Mouse (Mus musculus): ENCODE results near the gene Pabpn1l.

The Pabpn1l gene

DNA sequence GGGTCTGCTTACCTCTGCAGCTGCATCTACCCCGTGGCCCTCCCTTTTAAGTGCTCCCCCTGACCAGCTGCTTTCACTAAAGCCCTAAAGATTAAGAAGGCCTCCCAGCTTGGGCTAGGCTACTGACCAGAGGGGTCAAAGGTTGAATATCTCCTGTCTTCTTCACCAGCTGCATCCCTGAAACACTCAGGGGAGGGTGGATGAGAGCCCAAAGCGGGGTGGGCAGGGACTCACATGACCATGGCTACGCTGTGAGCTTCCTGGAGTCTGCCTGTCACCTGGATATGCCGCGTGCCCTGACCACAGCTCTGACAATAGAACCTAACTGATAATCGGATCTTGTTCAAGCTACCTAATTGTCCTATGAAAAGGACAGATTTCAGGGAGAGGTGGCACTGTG, at the start of gene Pabpn1l:
TSS of gene Pabpn1l (minus strand) at position 13 of the 400 bp plus-strand sequence.
- in situ Hi-C loops (cut with MboI; ENCODE audit: low sequenced_read_pairs), result loop anchor here (5.0 kb wide), 1 partner anchor 195 kb away; no protein-coding TSS in a partner anchor

DNA sequence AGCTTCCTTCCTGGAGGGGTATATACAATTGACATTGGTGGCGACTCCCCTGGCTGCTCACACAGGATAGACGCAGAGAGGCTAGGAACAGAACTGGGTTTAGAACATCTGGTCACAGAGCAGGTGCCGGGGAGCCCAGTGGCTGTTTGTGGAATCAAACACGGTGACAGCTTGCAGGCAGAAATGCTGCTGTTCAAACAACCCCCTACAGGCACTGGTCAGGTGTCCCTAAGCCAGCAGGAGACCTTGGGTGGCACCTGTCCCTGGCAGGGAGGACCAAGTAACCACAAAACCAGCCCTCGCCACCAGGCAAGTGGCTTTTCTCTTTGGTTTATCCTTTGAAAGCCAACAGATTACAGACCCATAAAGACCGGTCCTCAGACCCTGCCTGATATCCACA, 49.4 kb upstream of the Pabpn1l start:
- in situ Hi-C loops (cut with MboI; ENCODE audit: low sequenced_read_pairs), result no loop called here

DNA sequence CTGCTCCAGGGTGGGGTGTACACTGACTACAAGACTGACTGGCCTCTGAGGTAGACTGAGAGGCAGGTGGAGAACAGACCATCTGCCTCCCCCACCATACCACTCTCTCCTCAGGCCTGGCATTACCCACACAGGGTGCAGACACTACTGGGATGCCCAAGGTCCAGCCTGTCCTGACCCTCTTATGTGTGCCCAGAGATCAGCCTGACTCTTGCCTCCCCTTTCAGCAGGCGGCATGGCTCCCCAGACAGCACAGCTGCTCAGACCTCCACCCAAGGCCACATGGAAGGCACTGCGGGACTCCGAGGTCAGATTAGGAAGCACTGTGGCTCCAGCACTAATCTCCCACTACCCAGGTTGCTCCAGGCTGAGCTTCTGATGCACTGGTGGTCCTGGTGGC, 48.2 kb upstream of the Pabpn1l start:
- in situ Hi-C loops (cut with MboI; ENCODE audit: low sequenced_read_pairs), result no loop called here

DNA sequence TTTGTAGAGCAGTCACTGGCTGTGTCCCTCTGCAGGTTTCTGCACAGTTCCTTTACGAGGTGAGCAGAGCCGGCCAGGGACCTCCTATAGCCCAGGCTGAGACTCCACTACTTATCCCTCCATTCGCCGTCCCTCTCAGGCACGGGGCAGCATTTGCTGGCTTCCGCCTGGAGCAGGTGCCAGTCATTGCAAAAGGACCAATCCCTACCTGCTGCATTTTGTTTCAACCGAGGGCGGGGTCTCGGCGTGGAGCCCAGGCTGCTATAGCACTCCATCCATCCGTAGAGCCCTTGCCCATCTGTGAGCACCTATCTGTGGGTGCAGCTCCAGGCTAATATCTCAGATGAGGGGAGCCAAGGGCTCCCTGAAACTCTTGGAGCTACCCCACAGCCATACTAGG, 47.5 kb upstream of the Pabpn1l start:
- in situ Hi-C loops (cut with MboI; ENCODE audit: low sequenced_read_pairs), result no loop called here

DNA sequence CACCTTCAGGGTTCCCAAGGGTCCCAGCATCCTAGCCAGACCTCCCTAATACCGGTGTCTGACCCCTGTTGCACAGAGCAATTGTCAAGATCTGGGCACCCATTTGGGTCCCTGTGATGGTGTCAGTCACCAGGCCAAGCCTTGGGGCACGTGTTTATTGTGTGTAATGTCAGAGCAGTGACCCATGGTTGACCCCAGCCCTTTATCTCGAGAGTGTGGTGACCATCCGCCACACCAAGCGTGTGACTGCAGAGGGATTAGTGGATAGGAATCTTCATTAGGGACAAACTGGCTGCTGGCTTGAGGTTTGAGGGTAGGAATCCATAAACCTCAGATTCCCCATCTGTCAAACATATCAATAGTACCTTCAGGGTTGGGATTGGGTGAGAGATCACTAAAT, 46.8 kb upstream of the Pabpn1l start:
- in situ Hi-C loops (cut with MboI; ENCODE audit: low sequenced_read_pairs), result no loop called here

DNA sequence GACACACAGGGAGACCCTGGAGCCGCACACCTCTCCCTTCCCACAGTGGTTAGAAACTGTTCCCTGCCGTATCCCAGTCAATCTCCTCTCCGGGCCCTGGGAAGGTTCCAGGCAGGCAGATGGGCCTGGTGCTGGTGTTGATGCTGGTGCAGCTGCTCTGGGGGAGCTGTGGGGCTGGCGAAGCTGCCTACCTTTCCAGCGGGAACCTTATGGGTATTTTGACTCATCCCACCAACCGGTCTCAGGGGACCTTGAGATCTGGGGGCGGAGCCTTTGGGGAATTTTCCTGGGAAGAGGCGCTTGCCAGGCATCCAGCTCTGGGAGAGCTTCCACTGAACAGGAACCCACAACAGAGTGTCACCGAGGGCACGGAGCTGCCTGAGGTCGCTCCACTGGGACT, 45.3 kb upstream of the Pabpn1l start:
- in situ Hi-C loops (cut with MboI; ENCODE audit: low sequenced_read_pairs), result no loop called here

DNA sequence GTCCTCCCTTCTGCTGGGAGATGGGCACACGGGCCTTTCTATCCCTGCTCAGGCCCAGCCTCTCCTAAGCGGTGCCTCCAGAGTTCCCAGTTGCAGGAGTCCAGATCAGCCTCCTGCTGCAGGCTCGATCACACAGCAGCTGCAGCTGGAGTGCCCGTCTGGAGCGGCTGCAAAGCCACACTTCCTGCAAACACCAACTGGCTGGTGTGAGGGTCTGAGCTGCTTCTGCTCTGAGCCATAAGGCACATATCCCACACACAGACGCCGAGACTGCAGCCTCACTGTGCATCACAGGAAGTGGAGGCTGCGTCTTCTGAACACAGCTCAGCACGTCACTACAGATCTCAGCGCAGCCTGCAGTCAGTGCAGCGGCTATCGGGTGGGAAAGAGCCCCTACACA, 44.3 kb upstream of the Pabpn1l start:
- in situ Hi-C loops (cut with MboI; ENCODE audit: low sequenced_read_pairs), result no loop called here

DNA sequence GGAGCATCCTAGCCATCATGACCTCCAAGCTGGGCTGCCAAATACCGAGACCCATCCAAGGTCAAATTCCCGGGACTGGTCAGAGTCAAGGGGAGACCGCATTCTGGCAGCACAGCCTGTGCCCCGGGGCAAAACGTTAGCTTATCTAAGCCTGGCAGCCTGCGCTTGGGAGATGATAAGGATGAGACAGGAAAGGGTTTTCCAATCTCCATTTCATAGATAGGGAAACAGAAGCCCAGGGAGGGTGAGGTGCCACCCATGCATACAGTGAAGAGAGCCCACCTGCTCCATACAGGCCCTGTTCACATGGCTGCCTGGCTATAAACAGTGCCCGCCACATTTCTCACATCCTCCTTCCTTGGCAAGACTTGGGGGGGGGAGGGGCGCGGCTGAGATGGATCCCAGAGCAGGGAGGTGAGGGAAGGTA, 43.8 kb upstream of the Pabpn1l start:
- in situ Hi-C loops (cut with MboI; ENCODE audit: low sequenced_read_pairs), result no loop called here

DNA sequence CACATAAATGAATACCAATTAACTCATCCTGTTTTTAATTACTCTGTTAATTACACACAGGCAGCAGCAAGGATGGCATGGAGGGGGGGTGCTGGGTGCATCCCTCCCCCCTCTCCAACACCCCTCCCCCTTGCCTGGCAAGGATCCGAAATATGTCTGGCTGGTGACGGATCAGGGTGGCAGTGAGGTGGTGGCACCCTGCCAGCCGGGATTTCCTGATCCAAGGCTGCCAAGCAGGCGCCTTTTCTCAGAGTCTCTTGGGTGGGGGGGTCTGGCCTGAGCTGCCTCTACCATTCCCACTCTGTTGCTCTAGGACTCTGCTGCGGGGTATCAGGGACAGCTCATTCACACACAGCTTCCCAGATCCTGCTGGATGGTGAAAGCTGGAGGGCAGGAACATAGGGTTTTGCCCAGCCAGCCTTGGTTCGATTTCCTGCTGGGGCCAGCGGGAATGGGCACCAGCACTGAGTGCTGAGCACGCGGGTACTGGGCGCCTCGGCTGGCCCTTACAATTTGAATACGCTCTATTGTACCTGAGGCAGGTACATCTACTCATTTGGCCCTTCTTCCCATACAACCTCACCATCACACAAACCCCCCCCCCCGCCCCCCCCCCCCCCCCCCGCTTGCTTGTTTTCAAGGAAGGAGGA, 43.3 kb upstream of the Pabpn1l start:
- in situ Hi-C loops (cut with MboI; ENCODE audit: low sequenced_read_pairs), result no loop called here

DNA sequence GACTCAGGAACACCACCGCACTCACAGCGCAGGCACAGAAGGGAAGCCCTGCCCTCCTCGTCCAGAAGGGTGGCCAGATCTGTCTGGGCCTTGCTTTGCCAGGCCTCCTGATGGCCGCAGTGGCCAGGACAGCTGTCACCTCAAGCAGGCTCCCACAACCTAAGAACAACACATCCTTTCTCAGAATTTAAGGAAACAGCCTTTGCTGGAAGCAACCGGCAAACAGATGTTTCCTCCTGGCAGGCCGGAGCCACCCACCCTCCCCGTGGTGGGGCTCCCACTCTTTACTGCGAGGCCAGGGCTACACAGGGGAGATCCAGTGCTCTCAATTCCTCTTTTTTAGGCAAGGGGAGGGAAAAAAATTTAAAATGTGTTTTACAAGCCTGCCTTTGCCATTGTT, 42.7 kb upstream of the Pabpn1l start:
- in situ Hi-C loops (cut with MboI; ENCODE audit: low sequenced_read_pairs), result no loop called here

DNA sequence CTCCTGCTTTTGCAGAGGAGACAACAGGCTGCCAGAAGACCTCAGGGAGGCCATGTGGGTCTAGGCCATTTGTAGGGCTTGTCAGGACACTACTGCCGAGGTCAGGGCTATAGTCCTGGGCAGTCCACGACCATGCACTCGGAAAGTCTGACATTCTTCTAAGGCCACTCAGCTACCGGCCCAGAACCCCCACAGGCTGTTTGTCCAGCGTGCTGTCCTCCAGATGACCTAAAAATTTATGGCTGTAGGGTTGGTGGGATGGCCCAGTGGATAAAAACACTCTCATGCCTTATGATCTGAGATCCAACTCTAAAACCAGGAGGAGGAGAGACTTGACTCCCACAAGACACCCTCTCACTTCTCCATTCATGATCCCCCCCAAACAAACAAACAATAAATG, 41.1 kb upstream of the Pabpn1l start:
- in situ Hi-C loops (cut with MboI; ENCODE audit: low sequenced_read_pairs), result no loop called here

DNA sequence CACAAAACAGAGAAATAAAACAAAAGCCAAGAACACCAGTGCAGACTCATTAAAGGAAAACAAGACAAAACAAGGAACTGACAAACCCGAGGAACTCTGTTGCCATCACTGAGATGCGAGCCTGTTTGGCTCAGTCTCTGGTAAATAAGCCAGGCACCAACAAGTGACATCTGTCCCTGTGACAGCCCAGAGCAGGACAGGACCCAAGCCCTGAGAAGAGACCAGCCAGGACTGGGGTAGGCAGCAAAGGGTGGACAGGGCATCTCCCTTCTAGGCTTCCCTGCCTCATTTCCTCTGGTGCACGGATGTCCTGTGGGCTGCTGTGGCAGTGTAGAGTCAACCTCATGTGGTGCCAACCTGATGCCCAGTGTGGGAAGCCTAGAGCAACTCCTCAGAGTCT, 40.6 kb upstream of the Pabpn1l start:
- in situ Hi-C loops (cut with MboI; ENCODE audit: low sequenced_read_pairs), result no loop called here

DNA sequence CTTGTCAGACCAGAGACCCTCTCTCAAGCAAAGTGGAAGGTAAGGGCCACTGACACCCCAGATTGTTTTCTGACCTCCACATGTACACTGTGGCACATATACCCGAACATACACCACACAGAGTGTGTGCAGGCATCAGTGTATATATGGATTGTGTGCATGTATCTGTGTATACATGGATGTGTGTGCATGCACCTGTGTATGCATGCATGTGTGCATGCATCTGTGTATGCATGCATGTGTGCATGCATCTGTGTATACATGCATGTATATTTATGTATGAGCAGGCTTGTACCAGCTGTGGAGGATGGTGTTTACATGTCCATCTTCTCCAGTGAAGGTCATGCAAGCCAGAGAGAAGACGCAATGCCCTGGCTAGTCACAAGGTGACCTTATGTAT, 39.4 kb upstream of the Pabpn1l start:
- in situ Hi-C loops (cut with MboI; ENCODE audit: low sequenced_read_pairs), result no loop called here

DNA sequence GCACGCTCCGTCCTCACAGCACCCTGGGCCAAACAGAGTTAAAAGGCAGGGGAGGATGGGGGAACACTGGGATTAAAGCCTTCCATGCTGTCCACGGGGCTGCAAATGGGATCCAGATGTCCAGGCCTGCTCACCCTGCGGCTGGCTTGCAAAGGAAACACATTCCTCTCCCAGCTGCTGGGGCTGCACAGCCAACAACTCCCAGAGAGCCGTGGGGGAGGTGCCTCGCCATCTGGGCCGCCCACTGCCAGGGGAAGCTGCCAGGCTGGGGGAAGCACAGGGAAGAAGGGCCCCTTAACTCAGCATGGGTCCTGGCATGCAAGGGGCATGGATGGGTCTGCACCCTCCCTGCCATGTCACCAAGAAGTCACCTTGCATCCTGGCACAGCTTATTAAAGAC, 38.6 kb upstream of the Pabpn1l start:
- in situ Hi-C loops (cut with MboI; ENCODE audit: low sequenced_read_pairs), result no loop called here

DNA sequence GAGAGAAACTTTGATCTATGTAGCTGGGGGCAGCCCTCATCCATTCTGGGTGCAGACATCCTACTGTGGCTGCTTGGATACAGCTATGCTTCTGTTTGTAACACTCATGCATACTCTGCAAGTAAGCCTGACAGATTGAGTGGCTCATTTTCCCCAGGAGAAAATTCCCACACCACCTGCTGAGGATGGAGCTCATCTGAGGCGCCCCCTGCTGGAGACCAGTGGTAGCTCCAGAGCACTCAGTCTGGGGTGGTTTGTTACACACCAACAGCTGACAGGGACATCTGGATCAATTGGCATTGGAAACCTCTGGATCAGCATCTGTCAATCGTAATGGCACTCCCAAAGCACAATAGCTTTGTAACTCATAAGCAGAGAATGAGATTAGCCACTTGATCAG, 37.5 kb upstream of the Pabpn1l start:
- in situ Hi-C loops (cut with MboI; ENCODE audit: low sequenced_read_pairs), result no loop called here

DNA sequence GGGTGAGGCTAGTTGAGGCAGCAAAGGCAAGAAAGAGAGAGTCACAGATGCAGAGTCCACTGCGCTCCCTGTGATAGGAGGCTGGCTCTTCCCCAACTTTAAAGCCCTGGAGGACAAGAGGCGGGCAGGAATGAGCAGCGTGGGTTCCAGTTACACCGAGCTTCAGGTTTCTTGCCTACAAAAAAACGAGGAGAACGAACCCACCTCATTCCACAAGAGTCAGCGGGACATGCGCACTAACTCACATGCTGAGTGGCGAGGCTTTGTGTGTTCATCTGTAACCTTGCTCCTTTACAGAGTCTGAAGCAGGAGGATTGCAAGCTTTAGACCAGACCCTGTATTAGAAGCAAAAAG, 36.2 kb upstream of the Pabpn1l start:
- in situ Hi-C loops (cut with MboI; ENCODE audit: low sequenced_read_pairs), result no loop called here

DNA sequence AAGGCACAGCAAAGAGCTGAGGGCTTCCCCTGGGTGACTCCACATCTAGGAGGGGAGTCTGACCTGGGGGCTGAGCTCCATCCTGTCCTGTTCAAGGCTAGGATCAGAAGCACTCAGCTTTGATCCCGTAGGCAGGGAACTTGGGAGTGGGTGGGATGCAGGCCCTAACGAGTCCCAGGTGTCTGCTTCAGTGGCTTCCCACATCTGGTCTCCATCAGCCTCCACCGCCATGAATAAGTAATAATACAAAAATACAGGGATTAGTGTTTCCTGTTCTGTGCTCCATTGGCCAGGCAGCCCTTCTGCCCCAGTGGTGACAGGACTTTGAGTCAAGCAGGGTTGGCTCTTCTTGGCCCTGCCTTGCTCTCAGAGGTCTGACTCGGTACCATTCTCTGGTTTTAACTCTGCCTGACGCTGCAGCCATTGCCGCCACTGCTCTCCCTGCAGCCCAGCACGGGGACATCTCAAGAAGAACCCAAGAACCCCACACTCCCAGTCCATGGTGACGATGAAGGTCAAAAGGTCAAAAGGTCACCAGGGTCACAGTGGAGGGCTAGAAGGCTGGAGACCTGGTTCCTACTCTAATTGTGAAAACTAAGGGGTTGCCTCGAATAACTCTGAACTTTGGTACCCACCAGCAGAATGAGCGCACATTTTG, 35.7 kb upstream of the Pabpn1l start:
- in situ Hi-C loops (cut with MboI; ENCODE audit: low sequenced_read_pairs), result no loop called here

DNA sequence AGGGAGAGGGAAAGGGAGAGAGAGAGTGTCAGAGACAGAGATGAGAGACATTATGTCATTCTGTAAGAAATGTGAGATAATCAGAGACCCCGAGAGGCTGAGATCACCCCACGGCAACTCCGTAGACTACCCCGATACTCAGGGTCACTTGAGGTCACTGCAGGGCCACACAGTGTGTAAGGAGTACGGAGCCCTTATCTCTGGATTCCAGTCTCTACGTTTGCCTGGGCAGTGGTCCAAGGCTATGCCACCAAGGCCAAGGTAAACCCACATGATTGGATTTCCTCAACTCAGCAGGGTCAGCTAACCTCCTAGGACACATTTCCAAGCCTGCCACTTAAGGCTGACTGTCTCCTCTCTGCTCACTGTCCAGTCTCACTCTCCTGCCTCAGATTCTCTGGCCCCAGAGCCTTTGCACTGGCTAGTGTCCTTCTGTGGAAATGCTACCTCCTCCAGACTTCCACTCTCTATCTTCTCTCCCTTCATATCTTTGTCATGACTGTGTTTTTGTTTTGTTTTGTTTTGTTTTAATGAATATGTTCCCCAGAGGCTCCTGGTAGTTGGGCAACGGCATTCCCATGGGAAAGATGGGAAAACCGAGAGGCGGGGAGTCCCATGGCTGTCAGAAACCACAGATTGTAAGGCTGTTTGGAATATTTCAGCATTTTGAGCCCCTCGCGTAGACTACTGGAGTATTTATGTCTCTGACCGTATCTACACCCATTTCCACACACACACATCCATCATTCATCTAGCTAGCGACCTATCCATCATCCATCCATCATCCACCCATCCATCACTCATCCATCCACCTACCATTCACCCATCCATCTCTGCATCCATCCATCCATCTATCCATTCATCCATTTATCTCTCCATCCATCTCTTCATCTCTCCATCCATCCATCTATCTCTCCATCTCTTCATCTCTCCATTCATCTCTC, 33.8 kb upstream of the Pabpn1l start:
- in situ Hi-C loops (cut with MboI; ENCODE audit: low sequenced_read_pairs), result no loop called here

DNA sequence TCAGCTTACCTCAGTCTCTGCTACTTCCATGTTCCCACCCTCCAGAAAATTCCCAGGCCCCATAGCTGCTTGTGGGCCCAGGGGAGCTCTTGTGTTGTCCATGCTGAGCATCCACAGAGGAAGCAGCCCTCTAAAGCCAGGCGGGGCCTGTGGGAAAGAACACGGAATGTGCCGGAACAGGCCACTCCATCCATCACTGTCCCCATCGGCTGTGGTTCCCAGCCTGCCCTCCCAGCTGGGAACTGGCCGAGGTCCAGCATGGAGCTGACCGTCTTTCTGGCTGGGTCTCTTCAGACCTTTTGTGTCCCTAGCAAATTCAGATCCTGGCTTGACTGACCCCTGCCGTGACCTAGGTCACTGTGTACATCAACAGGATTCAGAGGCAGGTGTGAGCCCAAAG, 32.2 kb upstream of the Pabpn1l start:
- in situ Hi-C loops (cut with MboI; ENCODE audit: low sequenced_read_pairs), result no loop called here

DNA sequence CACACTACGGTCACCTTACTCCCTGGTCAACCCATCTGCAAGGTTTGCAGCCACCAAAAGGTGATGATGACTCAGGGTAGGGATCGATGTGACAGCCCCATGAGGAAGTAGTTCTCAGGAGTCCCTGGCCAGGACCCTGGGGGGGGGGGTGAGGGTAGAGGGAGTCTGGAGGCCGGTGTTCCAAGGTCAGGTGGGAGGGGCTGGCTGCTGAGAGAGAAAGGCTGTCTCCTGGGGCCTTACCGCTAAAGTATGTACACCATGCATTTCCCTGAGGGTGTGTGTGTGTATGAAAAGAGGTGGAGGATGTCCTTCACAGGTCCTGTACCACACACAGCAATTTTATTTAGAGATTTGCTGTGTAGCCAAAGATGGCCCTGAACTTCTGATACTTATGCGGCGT, 30.1 kb upstream of the Pabpn1l start:
- in situ Hi-C loops (cut with MboI; ENCODE audit: low sequenced_read_pairs), result no loop called here

DNA sequence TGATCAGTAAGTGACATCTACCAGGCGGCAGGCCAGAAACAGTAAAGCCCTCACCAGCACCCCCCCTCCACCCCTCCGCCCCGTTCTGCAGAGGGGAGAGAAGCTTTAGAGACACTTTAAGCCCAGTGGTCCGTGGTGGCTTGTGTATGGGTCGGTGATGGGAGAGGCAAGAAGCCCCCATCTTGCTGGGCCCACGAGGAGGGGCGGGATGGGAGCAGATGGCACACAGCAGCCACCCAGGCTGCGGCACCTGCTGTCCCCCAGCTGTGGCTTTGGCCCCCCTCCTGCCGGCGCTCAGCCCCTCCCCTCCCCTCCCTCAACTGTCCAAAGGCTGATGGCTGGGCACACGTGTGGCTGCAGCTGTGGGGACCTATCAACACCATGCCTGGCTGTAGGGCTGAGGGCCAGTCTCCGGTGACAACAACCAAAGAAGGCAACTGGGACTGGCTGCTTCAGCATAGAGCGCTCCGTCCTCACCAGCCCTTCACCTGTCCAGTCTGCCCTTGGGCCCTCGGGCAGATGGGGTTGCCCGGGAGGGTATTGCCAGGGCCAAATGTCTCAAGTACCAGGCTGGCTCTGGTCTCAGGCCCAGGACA, 28.9 kb upstream of the Pabpn1l start:
- in situ Hi-C loops (cut with MboI; ENCODE audit: low sequenced_read_pairs), result no loop called here

Data from CH12F3 (cell line).